Mouse (Mus musculus) forebrain, embryonic 11.5 days (tissue): ENCODE results near the gene Tbck. TPM values are rescaled to one million over a fixed set of nuclear protein-coding genes. Genes with fewer than 3 reads are reported as not detected.

Source experiments
- ATAC-seq: fragments of 200-750 bp; cut with Nextera tagmentation; replicated peaks from 2 replicates; pipeline ENCODE4 v1.8.0; 2017; ENCODE audit warnings: moderate TSS enrichment; ENCODE audit not compliant: low FRiP score
- DNase-seq: peaks from one replicate; pipeline ENCODE4 v3.0.0-alpha.2; 2017; ENCODE audit warnings: low spot score
- H3K27ac ChIP-seq: fragments of 300-500 bp; sonication (generic); 2 replicates; pipeline ENCODE4 v1.5.1; 2014; ENCODE audit warnings: low read depth, low read length
- H3K27me3 ChIP-seq: fragments of 300-500 bp; sonication (generic); 2 replicates; pipeline ENCODE4 v1.6.1; 2014; ENCODE audit warnings: mild to moderate bottlenecking, low read length, mixed read lengths; ENCODE audit not compliant: control insufficient read depth, insufficient read depth
- H3K36me3 ChIP-seq: fragments of 300-500 bp; sonication (generic); 2 replicates; pipeline ENCODE4 v1.6.1; 2014; ENCODE audit warnings: mild to moderate bottlenecking, low read length, moderate library complexity, mixed read lengths; ENCODE audit not compliant: control insufficient read depth, insufficient read depth
- H3K4me1 ChIP-seq: fragments of 300-500 bp; sonication (generic); replicated peaks from 2 replicates; pipeline ENCODE4 v1.6.1; 2014; ENCODE audit warnings: low read length, mixed read lengths; ENCODE audit not compliant: control insufficient read depth, insufficient read depth
- H3K4me2 ChIP-seq: fragments of 300-500 bp; sonication (generic); 2 replicates; pipeline ENCODE4 v1.6.1; 2014; ENCODE audit warnings: low read depth, mild to moderate bottlenecking, low read length, moderate library complexity, mixed read lengths; ENCODE audit not compliant: severe bottlenecking
- H3K4me3 ChIP-seq: fragments of 300-500 bp; sonication (generic); 2 replicates; pipeline ENCODE4 v1.5.1; 2014; ENCODE audit warnings: low read depth, low read length
- H3K9ac ChIP-seq: fragments of 300-500 bp; sonication (generic); 2 replicates; pipeline ENCODE4 v1.6.1; 2014; ENCODE audit warnings: low read length
- H3K9me3 ChIP-seq: fragments of 300-500 bp; sonication (generic); 2 replicates; pipeline ENCODE4 v1.6.1; 2016; ENCODE audit warnings: low read length, mixed read lengths; ENCODE audit not compliant: control insufficient read depth
- WGBS: fragments of 180-500 bp; shearing (Covaris S2); extraction: QIAGEN DNeasy Blood & Tissue Kit; methylation state at CpG from one replicate; pipeline ENCODE4 v1.1.7; 2014; 5-methylcytosine and 5-hydroxymethylcytosine counted together
- polyA plus RNA-seq: library from polyadenylated mRNA; unstranded; fragments of >200 nt; fragmentation: Nextera tagmentation; extraction: Ambion mirVana; gene quantifications from 2 replicates; pipeline ENCODE4 v1.2.1, GENCODE M21; 2014

The Tbck gene
- 22.7 and 25.5 TPM in 2 replicates for polyA plus RNA-seq

- no peaks in the 10 kb centered on the region for H3K27me3 ChIP-seq
- peak within 1 kb of the TSS; percentile 85 for H3K27ac ChIP-seq
- peak; percentile 96 for DNase-seq
- H3K4me3 ChIP-seq: peak within 1 kb of the TSS; percentile 79
- peak; percentile 98 for ATAC-seq
- H3K36me3 ChIP-seq: no peaks in the 10 kb centered on the region
- 0 out of 2 replicates have a peak, but pooled peaks cover 2% of the 10 kb centered on the region for H3K4me1 ChIP-seq
- H3K4me2 ChIP-seq: peak within 1 kb of the TSS; percentile 64
- H3K9ac ChIP-seq: peak within 1 kb of the TSS; percentile 90
- WGBS: 1% methylated on average over 42 of the region's 42 CpGs
- H3K9me3 ChIP-seq: no peaks in the 10 kb centered on the region
Observed at GRCm38 (mm10) chr3:132683447-132684230, at the start of gene Tbck. Gene Tbck, plus strand, starts transcription at chr3:132684144.

GRCm38 (mm10) chr3:132637080-132637479 lies 46.9 kb upstream of the Tbck start:
- ATAC-seq: no peak
- no peak overlapping the region for H3K27ac ChIP-seq
- H3K27me3 ChIP-seq: no peaks in the 10 kb centered on the region
- 91% methylated on average over 3 of the region's 3 CpGs for WGBS
- H3K9me3 ChIP-seq: no peaks in the 10 kb centered on the region
- no peaks in the 10 kb centered on the region for H3K4me1 ChIP-seq
- no peak overlapping the region for H3K4me3 ChIP-seq
- H3K36me3 ChIP-seq: no peaks in the 10 kb centered on the region
- no peak for DNase-seq
- H3K9ac ChIP-seq: no peak overlapping the region
- H3K4me2 ChIP-seq: no peak overlapping the region

- H3K4me1 ChIP-seq: no peaks in the 10 kb centered on the region
- H3K4me2 ChIP-seq: no peak overlapping the region
- WGBS: 96% methylated on average over 4 of the region's 4 CpGs
- DNase-seq (no peak), ATAC-seq (no peak)
- H3K27ac ChIP-seq: no peak overlapping the region
- no peak overlapping the region for H3K4me3 ChIP-seq
- H3K9me3 ChIP-seq: no peaks in the 10 kb centered on the region
- H3K27me3 ChIP-seq: no peaks in the 10 kb centered on the region
- no peaks in the 10 kb centered on the region for H3K36me3 ChIP-seq
- H3K9ac ChIP-seq: no peak overlapping the region
Observed at GRCm38 (mm10) chr3:132644071-132644470, 39.9 kb upstream of the Tbck start.

GRCm38 (mm10) chr3:132646814-132647213 lies 37.1 kb upstream of the Tbck start:
- H3K4me3 ChIP-seq: no peak overlapping the region
- DNase-seq (no peak), ATAC-seq (no peak)
- no peak overlapping the region for H3K27ac ChIP-seq
- H3K36me3 ChIP-seq: no peaks in the 10 kb centered on the region
- no peak overlapping the region for H3K4me2 ChIP-seq
- H3K4me1 ChIP-seq: no peaks in the 10 kb centered on the region
- no peaks in the 10 kb centered on the region for H3K9me3 ChIP-seq
- H3K9ac ChIP-seq: no peak overlapping the region
- WGBS: 64% methylated on average over 1 of the region's 1 CpGs
- H3K27me3 ChIP-seq: no peaks in the 10 kb centered on the region

- Histone ChIP-seq H3K9ac (no peak overlapping the region), H3K4me1 (no peaks in the 10 kb centered on the region), H3K4me2 (no peak overlapping the region), H3K27me3 (no peaks in the 10 kb centered on the region), H3K9me3 (no peaks in the 10 kb centered on the region), H3K36me3 (no peaks in the 10 kb centered on the region), H3K4me3 (no peak overlapping the region), H3K27ac (no peak overlapping the region)
- WGBS: 87% methylated on average over 7 of the region's 7 CpGs
- DNase-seq: no peak
- no peak for ATAC-seq
Observed at GRCm38 (mm10) chr3:132649368-132649767, 34.6 kb upstream of the Tbck start.

- no peak overlapping the region for H3K4me2 ChIP-seq
- no peaks in the 10 kb centered on the region for H3K27me3 ChIP-seq
- H3K9ac ChIP-seq: no peak overlapping the region
- no peaks in the 10 kb centered on the region for H3K4me1 ChIP-seq
- no peak for DNase-seq
- no peaks in the 10 kb centered on the region for H3K36me3 ChIP-seq
- no peak overlapping the region for H3K27ac ChIP-seq
- 89% methylated on average over 5 of the region's 5 CpGs for WGBS
- H3K4me3 ChIP-seq: no peak overlapping the region
- no peak for ATAC-seq
- H3K9me3 ChIP-seq: no peaks in the 10 kb centered on the region
Observed at GRCm38 (mm10) chr3:132650191-132650590, 33.8 kb upstream of the Tbck start.

- no peaks in the 10 kb centered on the region for H3K36me3 ChIP-seq
- H3K27ac ChIP-seq: no peak overlapping the region
- no peaks in the 10 kb centered on the region for H3K27me3 ChIP-seq
- no peak overlapping the region for H3K4me2 ChIP-seq
- no peaks in the 10 kb centered on the region for H3K9me3 ChIP-seq
- WGBS: 85% methylated on average over 3 of the region's 3 CpGs
- ATAC-seq (no peak), DNase-seq (no peak)
- no peak overlapping the region for H3K9ac ChIP-seq
- no peaks in the 10 kb centered on the region for H3K4me1 ChIP-seq
- H3K4me3 ChIP-seq: no peak overlapping the region
Observed at GRCm38 (mm10) chr3:132651776-132652175, 32.2 kb upstream of the Tbck start.

- no peaks in the 10 kb centered on the region for H3K36me3 ChIP-seq
- no peak for ATAC-seq
- H3K9ac ChIP-seq: no peak overlapping the region
- no peak overlapping the region for H3K4me2 ChIP-seq
- H3K27ac ChIP-seq: no peak overlapping the region
- H3K4me3 ChIP-seq: no peak overlapping the region
- H3K27me3 ChIP-seq: no peaks in the 10 kb centered on the region
- no peak for DNase-seq
- H3K4me1 ChIP-seq: no peaks in the 10 kb centered on the region
- WGBS: 84% methylated on average over 7 of the region's 7 CpGs
- no peaks in the 10 kb centered on the region for H3K9me3 ChIP-seq
Observed at GRCm38 (mm10) chr3:132653959-132654358, 30.0 kb upstream of the Tbck start.

- Histone ChIP-seq H3K4me1 (no peaks in the 10 kb centered on the region), H3K9me3 (no peaks in the 10 kb centered on the region), H3K9ac (no peak overlapping the region), H3K27me3 (no peaks in the 10 kb centered on the region), H3K36me3 (no peaks in the 10 kb centered on the region; the same call in 1 of the 2 replicates), H3K4me3 (no peak overlapping the region), H3K27ac (no peak overlapping the region), H3K4me2 (no peak overlapping the region)
- ATAC-seq (0 out of 2 replicates have a peak, but pooled peaks have one; percentile 39), DNase-seq (no peak)
- 88% methylated on average over 2 of the region's 2 CpGs for WGBS
Observed at GRCm38 (mm10) chr3:132655955-132656354, 28.0 kb upstream of the Tbck start.
